Mouse (Mus musculus): ENCODE measurements around the gene Rasgrp2. TPM values are rescaled to one million over a fixed set of nuclear protein-coding genes. Genes with fewer than 3 reads are reported as not detected.

Gene Rasgrp2
- polyA plus RNA-seq, 1 experiment: 215 TPM

- DNase-seq (ENCODE audit: low read depth): no peak
Measured at GRCm38 (mm10) chr19:6382323-6382924, 16.7 kb upstream of the Rasgrp2 start.

GRCm38 (mm10) chr19:6383470-6383869 lies 15.7 kb upstream of the Rasgrp2 start:
- DNase-seq (ENCODE audit: low read depth): no peak

- DNase-seq (ENCODE audit: low read depth): no peak
Measured at GRCm38 (mm10) chr19:6384128-6384527, 15.0 kb upstream of the Rasgrp2 start, which contains the start of gene Pygm. Gene Pygm, plus strand, starts transcription at chr19:6384399.

- DNase-seq (ENCODE audit: low read depth): no peak
Measured at GRCm38 (mm10) chr19:6384954-6385353, 14.2 kb upstream of the Rasgrp2 start.

GRCm38 (mm10) chr19:6385419-6385818 lies 13.7 kb upstream of the Rasgrp2 start:
- no peak for DNase-seq (ENCODE audit: low read depth)

- no peak for DNase-seq (ENCODE audit: low read depth)
Measured at GRCm38 (mm10) chr19:6385821-6386220, 13.3 kb upstream of the Rasgrp2 start.

- DNase-seq (ENCODE audit: low read depth): no peak
Measured at GRCm38 (mm10) chr19:6386234-6386633, 12.9 kb upstream of the Rasgrp2 start.

GRCm38 (mm10) chr19:6388006-6388405 lies 11.1 kb upstream of the Rasgrp2 start:
- no peak for DNase-seq (ENCODE audit: low read depth)

GRCm38 (mm10) chr19:6389803-6390202 lies 9.3 kb upstream of the Rasgrp2 start:
- no peak for DNase-seq (ENCODE audit: low read depth)

- DNase-seq (ENCODE audit: low read depth): no peak
Measured at GRCm38 (mm10) chr19:6390251-6390650, 8.9 kb upstream of the Rasgrp2 start.

- no peak for DNase-seq (ENCODE audit: low read depth)
Measured at GRCm38 (mm10) chr19:6392743-6393393, 6.3 kb upstream of the Rasgrp2 start.

GRCm38 (mm10) chr19:6393637-6394036 lies 5.5 kb upstream of the Rasgrp2 start:
- no peak for DNase-seq (ENCODE audit: low read depth)

- DNase-seq (ENCODE audit: low read depth): no peak
Measured at GRCm38 (mm10) chr19:6396237-6396636, 2.9 kb upstream of the Rasgrp2 start.

- no peak for DNase-seq (ENCODE audit: low read depth)
Measured at GRCm38 (mm10) chr19:6397582-6398249, 1.4 kb upstream of the Rasgrp2 start.

- no peak for DNase-seq (ENCODE audit: low read depth)
Measured at GRCm38 (mm10) chr19:6398447-6399284, 474 bp upstream of the Rasgrp2 start.

GRCm38 (mm10) chr19:6400096-6401086 lies 1.3 kb downstream of the Rasgrp2 start:
- no peak for DNase-seq (ENCODE audit: low read depth)

- no peak for DNase-seq (ENCODE audit: low read depth)
Measured at GRCm38 (mm10) chr19:6401131-6401815, 2.1 kb downstream of the Rasgrp2 start.

GRCm38 (mm10) chr19:6401951-6402350 lies 2.8 kb downstream of the Rasgrp2 start:
- DNase-seq (ENCODE audit: low read depth): no peak

- no peak for DNase-seq (ENCODE audit: low read depth)
Measured at GRCm38 (mm10) chr19:6403869-6404268, 4.7 kb downstream of the Rasgrp2 start.

GRCm38 (mm10) chr19:6405433-6405832 lies 6.3 kb downstream of the Rasgrp2 start:
- DNase-seq (ENCODE audit: low read depth): no peak

Data from gonadal fat pad, adult 2 months (tissue).